8 mouse cellular contexts compared by ENCODE assay signal in genomic region chr17:25274571-25275346, GRCm38 (mm10). TPM values are rescaled to one million over a fixed set of nuclear protein-coding genes. Genes with fewer than 3 reads are reported as not detected.
DNase-seq lines count a peak whose midpoint lies in the region; ATAC-seq and TF ChIP-seq lines count a peak whose summit lies in the region.

Gene Ube2i (minus strand): TSS chr17:25274622.

- peak within 1 kb of the TSS; percentile 94 for H3K4me3 ChIP-seq in G1E (ENCODE audit: low read depth, low read length)
- H3K4me3 ChIP-seq in forebrain, embryonic 14.5 days (ENCODE audit: low read depth, low read length), result peak within 1 kb of the TSS; percentile 99
- H3K4me3 ChIP-seq in hindbrain, embryonic 12.5 days, result peak within 1 kb of the TSS; percentile 98
- H3K4me3 ChIP-seq in liver, embryonic 14.5 days (ENCODE audit: insufficient read depth in 1 of 2, low read depth in 2 of 2, low read length in 2 of 2), result peak within 1 kb of the TSS; percentile 82 to 100

- WGBS in forebrain, embryonic 14.5 days, result 87% methylated on average over 9 of the region's 9 CpGs
- 83% methylated on average over 9 of the region's 9 CpGs for whole genome bisulfite sequencing in hindbrain, embryonic 12.5 days
- WGBS in liver, embryonic 14.5 days (ENCODE audit: insufficient replicate concordance), result 67% methylated on average over 9 of the region's 9 CpGs

- H3K27ac ChIP-seq in forebrain, embryonic 14.5 days (ENCODE audit: low read depth, low read length), result peak within 1 kb of the TSS; percentile 99
- peak within 1 kb of the TSS; percentile 98 for H3K27ac ChIP-seq in hindbrain, embryonic 12.5 days
- peak within 1 kb of the TSS; percentile 92 for H3K27ac ChIP-seq in liver, embryonic 14.5 days

- H3K27me3 ChIP-seq in G1E (ENCODE audit: insufficient read depth, low read length), result no peaks in the 10 kb centered on the region
- no peaks in the 10 kb centered on the region for H3K27me3 ChIP-seq in forebrain, embryonic 14.5 days (replicated peaks; ENCODE audit: control insufficient read depth, insufficient read depth, low read length)
- H3K27me3 ChIP-seq in hindbrain, embryonic 12.5 days, result no peaks in the 10 kb centered on the region
- no peaks in the 10 kb centered on the region for H3K27me3 ChIP-seq in liver, embryonic 14.5 days (ENCODE audit: control insufficient read depth, insufficient read depth, low read length)

- no peak for TF ChIP-seq CTCF in G1E (IDR thresholded peaks at IDR 0.05; ENCODE audit: low read depth, low read length)
- TF ChIP-seq CTCF in liver, embryonic 14.5 days (IDR thresholded peaks at IDR 0.05; ENCODE audit: low read depth), result no peak

- peak within 1 kb of the TSS; percentile 99 for H3K9ac ChIP-seq in forebrain, embryonic 14.5 days (ENCODE audit: low read length)
- H3K9ac ChIP-seq in hindbrain, embryonic 12.5 days, result peak within 1 kb of the TSS; percentile 100
- peak within 1 kb of the TSS; percentile 99 for H3K9ac ChIP-seq in liver, embryonic 14.5 days (replicated peaks)

- H3K4me1 ChIP-seq in G1E (ENCODE audit: insufficient read depth, low read depth, low read length), result peaks cover 41% of the 10 kb centered on the region
- peaks cover 26% of the 10 kb centered on the region for H3K4me1 ChIP-seq in forebrain, embryonic 14.5 days (ENCODE audit: control insufficient read depth, insufficient read depth, low read length)
- H3K4me1 ChIP-seq in hindbrain, embryonic 12.5 days, result peaks cover 31% of the 10 kb centered on the region
- H3K4me1 ChIP-seq in liver, embryonic 14.5 days (replicated peaks; ENCODE audit: control insufficient read depth in 2 of 2, insufficient read depth in 2 of 2, low read length in 1 of 2), result peaks cover 23 to 24% of the 10 kb centered on the region in 2 experiments

- peaks cover 26% of the 10 kb centered on the region for H3K36me3 ChIP-seq in G1E (replicated peaks)
- peaks cover 11% of the 10 kb centered on the region for H3K36me3 ChIP-seq in forebrain, embryonic 14.5 days (ENCODE audit: control insufficient read depth, insufficient read depth, low read length)
- peaks cover under 1% of the 10 kb centered on the region; the same call in 1 of the 2 replicates for H3K36me3 ChIP-seq in hindbrain, embryonic 12.5 days
- peaks cover 8% of the 10 kb centered on the region for H3K36me3 ChIP-seq in liver, embryonic 14.5 days (replicated peaks; ENCODE audit: control insufficient read depth, insufficient read depth, low read depth)

- no peak for TF ChIP-seq EP300 in liver, embryonic 14.5 days (IDR thresholded peaks at IDR 0.05; ENCODE audit: low read depth)

- peak within 1 kb of the TSS; percentile 99 for H3K4me2 ChIP-seq in forebrain, embryonic 14.5 days (ENCODE audit: low read length)
- H3K4me2 ChIP-seq in hindbrain, embryonic 12.5 days (replicated peaks), result peak within 1 kb of the TSS; percentile 99
- H3K4me2 ChIP-seq in liver, embryonic 14.5 days (ENCODE audit: low read depth), result peak within 1 kb of the TSS; percentile 99

- peak; percentile 67 to 74 for DNase-seq in cerebellum, postnatal 14 days
- DNase-seq in cerebellum, postnatal 4 days (ENCODE audit: low spot score in 2 of 2), result no peak
- no peak for DNase-seq in G1E (ENCODE audit: low spot score)
- DNase-seq in forebrain, embryonic 14.5 days (ENCODE audit: low spot score), result no peak
- no peak for DNase-seq in liver, embryonic 14.5 days (ENCODE audit: low read depth in 3 of 3, low spot score in 3 of 3)
- DNase-seq in spleen, postnatal 36 days (ENCODE audit: low spot score in 2 of 2), result no peak
- no peak for DNase-seq in ovary, adult 18-20 months (ENCODE audit: low spot score)

- ATAC-seq in G1E (ENCODE audit: extremely low read depth, insufficient number of reproducible peaks, low FRiP score, poor library complexity, severe bottlenecking), result no peak
- ATAC-seq in forebrain, embryonic 14.5 days, result no peak
- ATAC-seq in hindbrain, embryonic 12.5 days (ENCODE audit: low FRiP score), result no peak
- ATAC-seq in liver, embryonic 14.5 days (ENCODE audit: insufficient read depth), result no peak

- no peaks in the 10 kb centered on the region for H3K9me3 ChIP-seq in G1E (replicated peaks)
- H3K9me3 ChIP-seq in forebrain, embryonic 14.5 days (replicated peaks; ENCODE audit: control insufficient read depth, low read length), result no peaks in the 10 kb centered on the region
- H3K9me3 ChIP-seq in hindbrain, embryonic 12.5 days (replicated peaks), result no peaks in the 10 kb centered on the region
- H3K9me3 ChIP-seq in liver, embryonic 14.5 days (ENCODE audit: control insufficient read depth, low read length), result no peaks in the 10 kb centered on the region

RNA-seq across cellular contexts. Expression of gene Ube2i, which starts in this region (rescaled TPM):
- total RNA-seq in G1E (2014; fragmentation: Nextera tagmentation) (516 and 535 TPM in 2 replicates), G1E (2017) (421 and 442 TPM in 2 replicates)
- polyA plus RNA-seq in G1E (2012), result 422 and 440 TPM in 2 replicates
- polyA plus RNA-seq in forebrain, embryonic 14.5 days (2014; fragmentation: Nextera tagmentation; extraction: Ambion mirVana), result 662 and 671 TPM in 2 replicates
- 713 and 760 TPM in 2 replicates for polyA plus RNA-seq in hindbrain, embryonic 12.5 days (2016; fragmentation: Nextera tagmentation; extraction: Ambion mirVana)
- 129 and 168 TPM in 2 replicates for polyA plus RNA-seq in liver, embryonic 14.5 days (2012; rRNA removed)
- polyA plus RNA-seq in liver, embryonic 14.5 days (2014; fragmentation: Nextera tagmentation; extraction: Ambion mirVana), result 244 and 260 TPM in 2 replicates

Comparison
In these comparisons a context has a peak if more than half of its experiments do, and no peak if none do; other contexts are left out.
1. DNase-seq: peak in cerebellum, postnatal 14 days (2 of 2); none in cerebellum, postnatal 4 days (0 of 2), G1E (single experiment), forebrain, embryonic 14.5 days (single experiment), liver, embryonic 14.5 days (0 of 3), spleen, postnatal 36 days (0 of 2) and ovary, adult 18-20 months (single experiment).
2. Peak in every context shown above with its lines, with median percentiles within 50 percentile points of each other: H3K4me3 ChIP-seq, H3K27ac ChIP-seq, H3K4me2 ChIP-seq and H3K9ac ChIP-seq.